Mouse (Mus musculus) heart, adult 2 months (tissue): ENCODE results near the gene Fam189a2. TPM values are rescaled to one million over a fixed set of nuclear protein-coding genes. Genes with fewer than 3 reads are reported as not detected.

Source experiments
- DNase-seq, 2 experiments: peaks; one replicate each; pipeline ENCODE4 v3.0.0; 2021
- H3K27ac ChIP-seq: fragments of 200-600 bp; 2 replicates; pipeline ENCODE4 v1.8.1; 2022
- H3K27me3 ChIP-seq: fragments of 200-500 bp; 2 replicates; pipeline ENCODE4 v1.6.1; 2012; ENCODE audit warnings: mild to moderate bottlenecking, low read length, inconsistent platforms, mixed read lengths; ENCODE audit not compliant: control insufficient read depth, insufficient read depth
- H3K36me3 ChIP-seq: fragments of 200-500 bp; 2 replicates; pipeline ENCODE4 v1.6.1; 2012; ENCODE audit warnings: low read length, inconsistent platforms; ENCODE audit not compliant: control insufficient read depth, insufficient read depth
- H3K4me1 ChIP-seq: fragments of 200-500 bp; 2 replicates; pipeline ENCODE4 v1.6.1; 2011; ENCODE audit warnings: low read length; ENCODE audit not compliant: control insufficient read depth, insufficient read depth
- H3K4me3 ChIP-seq: fragments of 200-600 bp; 2 replicates; pipeline ENCODE4 v1.8.1; 2022
- H3K79me2 ChIP-seq: fragments of 200-500 bp; replicated peaks from 2 replicates; pipeline ENCODE4 v1.6.1; 2012; ENCODE audit warnings: mild to moderate bottlenecking, inconsistent platforms, low read length, moderate library complexity, mixed read lengths; ENCODE audit not compliant: control insufficient read depth, insufficient read depth
- H3K9ac ChIP-seq: fragments of 200-500 bp; 2 replicates; pipeline ENCODE4 v1.6.1; 2012; ENCODE audit warnings: low read depth, mild to moderate bottlenecking, control low read depth, inconsistent platforms, low read length, mixed read lengths
- CTCF ChIP-seq: fragments of 200-600 bp; IDR thresholded peaks from 2 replicates; pipeline ENCODE4 v1.8.1; 2022; ENCODE audit warnings: antibody characterized with exemption, mild to moderate bottlenecking, moderate library complexity
- EP300 ChIP-seq: fragments of 200-500 bp; IDR thresholded peaks from 2 replicates; pipeline ENCODE4 v1.6.1; 2011; ENCODE audit warnings: low read depth, low read length, control low read depth; ENCODE audit not compliant: insufficient read depth
- POLR2A ChIP-seq: fragments of 200-500 bp; IDR thresholded peaks from 2 replicates; pipeline ENCODE4 v1.6.1; 2011; ENCODE audit warnings: mild to moderate bottlenecking, low read depth, low read length, control low read depth; ENCODE audit not compliant: insufficient read depth
- WGBS: fragments of 180-500 bp; shearing (Covaris S2); methylation state at CpG from one replicate; pipeline ENCODE4 v1.1.7; 2018; 5-methylcytosine and 5-hydroxymethylcytosine counted together
- intact Hi-C: fragments of 180-260 bp; cut with DNase I; formaldehyde crosslinking; loops from one replicate; pipeline ENCODE4 v1.15.1; 2025
- polyA plus RNA-seq: library from polyadenylated mRNA; depleted of rRNA; stranded (reverse); fragments of >200 nt; gene quantifications from 2 replicates; pipeline ENCODE4 v1.2.3, GENCODE M21; 2012
- total RNA-seq, 2 experiments: library from RNA; stranded (reverse); gene quantifications; 2 replicates each; pipeline ENCODE4 v1.2.3; 2021

The Fam189a2 gene
- total and polyA plus RNA-seq, 3 experiments = 51.2 to 55.1 (median 52.0) TPM

DNA sequence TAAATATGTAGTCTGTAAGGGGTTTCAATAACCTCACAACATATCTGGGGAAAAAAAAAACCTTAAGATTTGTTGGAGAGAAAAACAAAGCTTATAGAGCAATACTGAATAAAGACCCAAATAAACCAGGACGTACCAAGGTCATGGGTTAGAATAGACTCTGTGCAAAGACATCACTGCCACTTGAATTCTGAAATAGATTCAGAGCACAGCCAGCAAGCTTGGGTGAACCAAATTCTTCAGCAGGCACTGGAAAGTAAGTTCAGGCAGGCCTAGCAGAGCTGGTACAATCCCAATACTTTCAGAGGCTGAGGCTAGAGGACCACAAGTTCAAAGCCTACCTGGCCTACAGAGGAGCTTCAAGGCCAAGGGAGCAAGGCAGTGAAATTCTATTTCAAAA, 6.2 kb downstream of the Fam189a2 start:
- Histone ChIP-seq H3K4me1 (peaks cover 19% of the 10 kb centered on the region), H3K9ac (no peak overlapping the region), H3K79me2 (peaks cover 1% of the 10 kb centered on the region; the same call in 1 of the 2 replicates), H3K36me3 (peaks cover 8% of the 10 kb centered on the region), H3K4me3 (no peak overlapping the region), H3K27me3 (no peaks in the 10 kb centered on the region), H3K27ac (peak overlapping the region; percentile 64)
- no peak for TF ChIP-seq POLR2A
- no peak for TF ChIP-seq EP300
- no peak for TF ChIP-seq CTCF
- WGBS = 49% methylated on average over 1 of the region's 1 CpGs
- DNase-seq = no peak
- intact Hi-C loops = no loop called here

GRCm38 (mm10) chr19:24024131-24024530, 6.7 kb downstream of the Fam189a2 start:
- intact Hi-C loops = no loop called here
- no peak overlapping the region for H3K4me3 ChIP-seq
- H3K4me1 ChIP-seq = peaks cover 17% of the 10 kb centered on the region
- DNase-seq = no peak
- H3K27me3 ChIP-seq = no peaks in the 10 kb centered on the region
- 16% methylated on average over 9 of the region's 9 CpGs for WGBS
- no peak overlapping the region for H3K9ac ChIP-seq
- H3K27ac ChIP-seq = peak overlapping the region; percentile 64
- TF ChIP-seq EP300 (no peak), CTCF (no peak), POLR2A (no peak)
- H3K36me3 ChIP-seq = peaks cover 8% of the 10 kb centered on the region
- H3K79me2 ChIP-seq = peaks cover 1% of the 10 kb centered on the region; the same call in 1 of the 2 replicates

DNA sequence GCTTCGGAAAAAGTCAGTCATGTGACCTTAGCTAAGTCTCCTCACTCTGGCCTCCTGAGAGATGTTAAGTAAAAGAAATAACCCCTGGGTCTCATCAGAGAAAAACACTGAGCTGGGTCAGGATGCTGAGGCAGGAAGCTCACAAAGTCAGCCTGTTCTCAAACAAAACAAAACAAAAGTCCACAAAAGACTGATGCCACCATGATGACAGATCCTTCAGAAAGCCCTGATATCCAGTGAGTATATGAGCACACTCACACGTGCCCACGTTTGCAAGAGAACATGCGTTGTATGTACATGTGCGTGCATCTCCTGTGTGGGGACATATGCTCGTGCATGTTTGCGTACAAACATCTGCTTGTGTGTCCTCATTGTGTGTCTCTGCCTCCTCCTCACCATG, 7.5 kb downstream of the Fam189a2 start:
- Histone ChIP-seq H3K4me3 (no peak overlapping the region), H3K9ac (no peak overlapping the region), H3K79me2 (peaks cover 1% of the 10 kb centered on the region; the same call in 1 of the 2 replicates), H3K27ac (peak overlapping the region; percentile 57), H3K36me3 (peaks cover 8% of the 10 kb centered on the region), H3K27me3 (no peaks in the 10 kb centered on the region), H3K4me1 (peaks cover 21% of the 10 kb centered on the region)
- DNase-seq = no peak
- 68% methylated on average over 7 of the region's 7 CpGs for WGBS
- no peak for TF ChIP-seq CTCF
- no peak for TF ChIP-seq POLR2A
- TF ChIP-seq EP300 = no peak
- intact Hi-C loops = no loop called here

- peaks cover 1% of the 10 kb centered on the region; the same call in 1 of the 2 replicates for H3K79me2 ChIP-seq
- H3K27me3 ChIP-seq = no peaks in the 10 kb centered on the region
- H3K9ac ChIP-seq = no peak overlapping the region
- no peak overlapping the region for H3K4me3 ChIP-seq
- 39% methylated on average over 3 of the region's 3 CpGs for WGBS
- H3K4me1 ChIP-seq = peaks cover 25% of the 10 kb centered on the region
- DNase-seq = no peak
- H3K36me3 ChIP-seq = peaks cover 8% of the 10 kb centered on the region
- no peak for TF ChIP-seq EP300
- no peak for TF ChIP-seq POLR2A
- TF ChIP-seq CTCF = peak; percentile 22; the same call in 1 of the 2 replicates
- peak overlapping the region; percentile 57 for H3K27ac ChIP-seq
- intact Hi-C loops = no loop called here
Measured at GRCm38 (mm10) chr19:24022771-24023170, 8.0 kb downstream of the Fam189a2 start.

DNA sequence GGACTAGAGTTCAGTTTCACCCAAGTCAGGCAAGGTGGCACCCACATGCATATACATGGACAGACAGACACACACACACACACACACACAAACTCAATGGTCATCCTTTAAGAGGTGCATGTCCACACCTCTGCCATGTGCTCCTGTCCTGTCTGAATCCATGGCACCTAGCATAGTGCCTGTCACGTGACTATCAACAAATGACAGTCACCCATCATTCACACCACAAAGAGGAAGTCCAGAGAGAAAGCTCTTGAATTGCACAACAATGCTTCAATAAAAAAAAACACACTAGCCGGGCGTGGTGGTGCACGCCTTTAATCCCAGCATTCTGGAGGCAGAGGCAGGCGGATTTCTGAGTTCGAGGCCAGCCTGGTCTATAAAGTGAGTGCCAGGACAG, 8.5 kb downstream of the Fam189a2 start:
- TF ChIP-seq CTCF (no peak), EP300 (no peak), POLR2A (no peak)
- peaks cover 1% of the 10 kb centered on the region; the same call in 1 of the 2 replicates for H3K79me2 ChIP-seq
- intact Hi-C loops = no loop called here
- DNase-seq = no peak
- H3K4me1 ChIP-seq = peaks cover 29% of the 10 kb centered on the region
- no peak overlapping the region for H3K27ac ChIP-seq
- H3K27me3 ChIP-seq = no peaks in the 10 kb centered on the region
- 67% methylated on average over 6 of the region's 6 CpGs for WGBS
- H3K9ac ChIP-seq = no peak overlapping the region
- peaks cover 8% of the 10 kb centered on the region for H3K36me3 ChIP-seq
- H3K4me3 ChIP-seq = no peak overlapping the region

- 62% methylated on average over 3 of the region's 3 CpGs for WGBS
- H3K9ac ChIP-seq = no peak overlapping the region
- peak overlapping the region; percentile 9; the same call in 1 of the 2 replicates for H3K27ac ChIP-seq
- intact Hi-C loops = no loop called here
- H3K27me3 ChIP-seq = no peaks in the 10 kb centered on the region
- H3K4me1 ChIP-seq = peaks cover 37% of the 10 kb centered on the region
- DNase-seq = no peak
- no peak for TF ChIP-seq POLR2A
- TF ChIP-seq EP300 = no peak
- no peak for TF ChIP-seq CTCF
- H3K79me2 ChIP-seq = peaks cover 1% of the 10 kb centered on the region; the same call in 1 of the 2 replicates
- peaks cover 8% of the 10 kb centered on the region for H3K36me3 ChIP-seq
- no peak overlapping the region for H3K4me3 ChIP-seq
Measured at GRCm38 (mm10) chr19:24020736-24021135, 10.1 kb downstream of the Fam189a2 start.

DNA sequence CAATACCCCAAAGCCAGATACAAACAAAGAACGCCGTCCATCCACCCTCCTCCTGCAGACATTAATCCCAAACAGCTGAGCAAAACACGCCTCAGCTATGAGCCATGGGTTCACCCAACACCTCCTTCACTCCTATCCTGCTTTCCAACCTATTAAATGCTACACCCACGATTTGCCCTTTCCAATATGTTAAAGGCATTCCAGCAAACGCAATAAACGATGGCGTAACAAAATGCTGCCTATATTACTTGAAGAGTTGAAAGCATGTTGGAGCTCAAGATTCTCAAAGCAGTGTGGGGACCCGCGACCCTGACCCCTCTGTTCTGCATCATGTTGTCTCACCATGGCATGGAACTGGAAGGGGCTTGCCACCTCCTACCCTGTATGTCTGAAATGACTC, 11.2 kb downstream of the Fam189a2 start:
- 91% methylated on average over 9 of the region's 9 CpGs for WGBS
- no peak for DNase-seq
- Histone ChIP-seq H3K27me3 (no peaks in the 10 kb centered on the region), H3K27ac (peak overlapping the region; percentile 6; the same call in 1 of the 2 replicates), H3K9ac (no peak overlapping the region), H3K4me3 (no peak overlapping the region), H3K4me1 (peaks cover 29% of the 10 kb centered on the region), H3K36me3 (peaks cover 8% of the 10 kb centered on the region), H3K79me2 (peaks cover 1% of the 10 kb centered on the region; the same call in 1 of the 2 replicates)
- no peak for TF ChIP-seq POLR2A
- no peak for TF ChIP-seq EP300
- TF ChIP-seq CTCF = no peak
- intact Hi-C loops = no loop called here
